Mouse (Mus musculus) CH12.LX (cell line): ENCODE data around the gene Gm20388. TPM values are rescaled to one million over a fixed set of nuclear protein-coding genes. Genes with fewer than 3 reads are reported as not detected.

Experiments
- DNase-seq: peaks from one replicate; pipeline ENCODE4 v3.0.0-alpha.2; 2013; ENCODE audit errors: extremely low read depth
- H3K27ac ChIP-seq: 2 replicates; pipeline ENCODE4 v1.5.1; 2012; ENCODE audit warnings: low read depth, mild to moderate bottlenecking, control low read depth, moderate library complexity; ENCODE audit not compliant: insufficient read depth
- H3K27me3 ChIP-seq: replicated peaks from 2 replicates; pipeline ENCODE3; 2012; ENCODE audit warnings: inconsistent platforms
- H3K36me3 ChIP-seq, 2 experiments: replicated peaks in 1 of 2; 2 replicates each; pipeline versions ENCODE3 to v1.6.1; 2012; ENCODE audit warnings: inconsistent platforms in 1 of 2, low read length in 1 of 2, mild to moderate bottlenecking in 1 of 2, mixed read lengths in 1 of 2, moderate library complexity in 1 of 2; ENCODE audit not compliant: control insufficient read depth in 1 of 2, insufficient read depth in 1 of 2
- H3K4me1 ChIP-seq, 2 experiments: 2 replicates each; pipeline ENCODE4 v1.6.1; 2012; ENCODE audit warnings: inconsistent platforms in 1 of 2, moderate library complexity in 1 of 2; ENCODE audit not compliant: insufficient read depth in 2 of 2, control insufficient read depth in 1 of 2
- H3K4me2 ChIP-seq: 2 replicates; pipeline ENCODE4 v1.6.1; 2012; ENCODE audit warnings: low read depth, mild to moderate bottlenecking, control low read depth; ENCODE audit not compliant: poor library complexity, insufficient read depth, severe bottlenecking
- H3K4me3 ChIP-seq, 3 experiments: fragments of 150-350 bp in 1 of 3; sonication (generic) in 1 of 3; replicated peaks in 1 of 3; 2 replicates each; pipeline versions ENCODE3 to v1.5.1; 2011 to 2012; ENCODE audit warnings: low read depth in 2 of 3, low read length in 2 of 3, mild to moderate bottlenecking in 2 of 3, moderate library complexity in 2 of 3, control low read depth in 1 of 3, improper control_type of control experiment in 1 of 3, inconsistent platforms in 1 of 3, mixed read lengths in 1 of 3; ENCODE audit not compliant: poor library complexity in 1 of 3
- H3K79me2 ChIP-seq: replicated peaks from 2 replicates; pipeline ENCODE4 v1.6.1; 2012; ENCODE audit warnings: mild to moderate bottlenecking, moderate library complexity; ENCODE audit not compliant: control insufficient read depth, poor library complexity, insufficient read depth, severe bottlenecking; ENCODE audit errors: extremely low read depth
- H3K9ac ChIP-seq: 2 replicates; pipeline ENCODE4 v1.6.1; 2012; ENCODE audit warnings: low read depth, mild to moderate bottlenecking, control low read depth, moderate library complexity; ENCODE audit not compliant: insufficient read depth
- H3K9me3 ChIP-seq: replicated peaks from 2 replicates; pipeline ENCODE3; 2012; ENCODE audit warnings: low read length, inconsistent platforms, mixed read lengths
- CTCF ChIP-seq, 2 experiments: IDR thresholded peaks in 1 of 2; conservative IDR thresholded peaks in 1 of 2; 2 replicates each; pipeline ENCODE4 v1.5.1; 2011 to 2012; ENCODE audit warnings: low read depth in 2 of 2, low read length in 2 of 2, improper control_type of control experiment in 1 of 2, inconsistent platforms in 1 of 2, mild to moderate bottlenecking in 1 of 2, moderate library complexity in 1 of 2
- EP300 ChIP-seq: IDR thresholded peaks from 2 replicates; pipeline ENCODE4 v1.6.1; 2011; ENCODE audit warnings: low read length, improper control_type of control experiment
- GABPA ChIP-seq: IDR thresholded peaks from 2 replicates; pipeline ENCODE4 v1.6.1; 2012; ENCODE audit warnings: low read depth, low read length, improper control_type of control experiment, inconsistent platforms; ENCODE audit not compliant: insufficient replicate concordance
- HCFC1 ChIP-seq: IDR thresholded peaks from 2 replicates; pipeline ENCODE4 v1.6.1; 2012; ENCODE audit warnings: low read depth, mild to moderate bottlenecking, inconsistent platforms, low read length, improper control_type of control experiment
- IRF4 ChIP-seq: IDR thresholded peaks from 2 replicates; pipeline ENCODE4 v1.6.1; 2014; ENCODE audit warnings: low read depth, mild to moderate bottlenecking, inconsistent platforms, low read length, improper control_type of control experiment
- MAFK ChIP-seq: IDR thresholded peaks from 2 replicates; pipeline ENCODE4 v1.6.1; 2011; ENCODE audit warnings: low read length, improper control_type of control experiment; ENCODE audit not compliant: insufficient replicate concordance
- MAX ChIP-seq: IDR thresholded peaks from 2 replicates; pipeline ENCODE4 v1.6.1; 2011; ENCODE audit warnings: low read length, improper control_type of control experiment
- MAZ ChIP-seq: IDR thresholded peaks from 2 replicates; pipeline ENCODE4 v1.6.1; 2012; ENCODE audit warnings: low read depth, mild to moderate bottlenecking, inconsistent platforms, low read length, improper control_type of control experiment, moderate library complexity
- MXI1 ChIP-seq: IDR thresholded peaks from 2 replicates; pipeline ENCODE4 v1.6.1; 2011; ENCODE audit warnings: mild to moderate bottlenecking, low read depth, low read length, improper control_type of control experiment
- NELFE ChIP-seq: IDR thresholded peaks from 2 replicates; pipeline ENCODE4 v1.6.1; 2011; ENCODE audit warnings: low read depth, low read length, improper control_type of control experiment
- PAX5 ChIP-seq: IDR thresholded peaks from 2 replicates; pipeline ENCODE4 v1.6.1; 2012; ENCODE audit warnings: low read length, inconsistent platforms, mixed read lengths
- POLR2AphosphoS2 ChIP-seq: IDR thresholded peaks from 2 replicates; pipeline ENCODE4 v1.6.1; 2011; ENCODE audit warnings: low read depth, low read length, improper control_type of control experiment
- SMC3 ChIP-seq: IDR thresholded peaks from 2 replicates; pipeline ENCODE4 v1.6.1; 2011; ENCODE audit warnings: low read depth, low read length, improper control_type of control experiment
- TBP ChIP-seq: conservative IDR thresholded peaks from 2 replicates; pipeline ENCODE4 v1.6.1; 2011; ENCODE audit warnings: low read depth, low read length, improper control_type of control experiment
- TCF12 ChIP-seq: IDR thresholded peaks from 2 replicates; pipeline ENCODE4 v1.6.1; 2014; ENCODE audit warnings: low read depth, mild to moderate bottlenecking, inconsistent platforms, low read length, improper control_type of control experiment
- USF1 ChIP-seq: IDR thresholded peaks from 2 replicates; pipeline ENCODE4 v1.6.1; 2014; ENCODE audit warnings: low read depth, mild to moderate bottlenecking, inconsistent platforms, low read length, improper control_type of control experiment
- USF2 ChIP-seq: conservative IDR thresholded peaks from 2 replicates; pipeline ENCODE4 v1.6.1; 2011; ENCODE audit warnings: low read depth, low read length, improper control_type of control experiment
- ZC3H11A ChIP-seq: IDR thresholded peaks from 2 replicates; pipeline ENCODE4 v1.6.1; 2012; ENCODE audit warnings: low read depth, mild to moderate bottlenecking, inconsistent platforms, low read length, improper control_type of control experiment
- ZMIZ1 ChIP-seq: IDR thresholded peaks from 2 replicates; pipeline ENCODE4 v1.6.1; 2012; ENCODE audit warnings: low read depth, mild to moderate bottlenecking, inconsistent platforms, low read length, improper control_type of control experiment
- dilution Hi-C: fragments of 300-500 bp; cut with MboI; formaldehyde crosslinking; loops from 2 replicates; pipeline ENCODE4 v1.14.3; 2020; ENCODE audit warnings: low sequenced_read_pairs; ENCODE audit not compliant: extremely low pct_unique_long_range_greater_than_20kb, extremely low pct_ligation_motif_present
- in situ Hi-C: fragments of 300-500 bp; cut with MboI; formaldehyde crosslinking; loops from 3 replicates; pipeline ENCODE4 v1.14.3; 2019; ENCODE audit warnings: low sequenced_read_pairs, low pct_ligation_motif_present, low pct_unique_long_range_greater_than_20kb, mixed read lengths
- polyA plus RNA-seq: library from polyadenylated mRNA; unstranded; fragments of >175 nt; gene quantifications from 2 replicates; pipeline ENCODE4 v1.2.1, GENCODE M21; 2012; ENCODE audit warnings: low read depth; ENCODE audit not compliant: insufficient read length
- total RNA-seq, 2 experiments: library from RNA; depleted of rRNA; stranded (reverse); fragments of 300-350 nt in 1 of 2; fragments of >200 nt in 1 of 2; gene quantifications; 2 replicates each; pipeline ENCODE4 v1.2.3; 2012 to 2014

The Gm20388 gene
- total and polyA plus RNA-seq, 3 experiments: 14.8 to 26.3 (median 22.2) TPM

DNA sequence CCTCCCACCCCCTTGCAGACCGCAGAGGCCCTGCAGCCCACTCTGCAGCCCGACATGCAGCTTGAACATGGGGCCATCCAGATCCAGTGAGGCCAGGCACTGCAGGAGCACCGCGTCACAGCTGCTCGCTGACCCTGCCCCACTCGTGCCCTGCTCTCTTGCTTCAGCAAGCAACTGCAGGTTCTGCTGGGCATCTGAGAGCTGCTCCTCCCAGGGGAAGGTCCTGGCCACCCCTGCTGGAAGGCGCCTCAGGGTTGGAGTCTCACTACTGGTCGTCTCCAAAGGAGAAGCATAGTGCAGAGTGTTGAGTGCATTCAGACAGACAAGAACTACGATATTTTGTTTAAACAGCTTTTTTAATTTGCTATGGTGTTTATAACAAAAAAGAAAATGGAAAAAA, 2114.9 kb downstream of the Gm20388 start:
- Histone ChIP-seq H3K4me2 (no peak overlapping the region), H3K27me3 (no peaks in the 10 kb centered on the region), H3K79me2 (no peaks in the 10 kb centered on the region), H3K27ac (no peak overlapping the region), H3K9me3 (no peaks in the 10 kb centered on the region), H3K4me3 (no peak overlapping the region), H3K4me1 (peaks cover 0 to 5% of the 10 kb centered on the region in 2 experiments; a peak in 1 of 4 replicates), H3K9ac (no peak overlapping the region), H3K36me3 (peaks cover 47 to 68% of the 10 kb centered on the region in 2 experiments)
- TF ChIP-seq MAFK (no peak), USF2 (no peak), USF1 (no peak), EP300 (no peak), MAZ (no peak), ZC3H11A (no peak), HCFC1 (no peak), TBP (no peak), PAX5 (no peak), NELFE (no peak), MAX (no peak), GABPA (no peak), CTCF (conservative IDR thresholded peaks at IDR 0.05 in 1 of 2, IDR thresholded peaks at IDR 0.05 in 1 of 2; ENCODE audit: low read depth in 2 of 2, low read length in 2 of 2) (no peak), TCF12 (no peak)
- DNase-seq: no peak
- in situ Hi-C loops (no loop called here), dilution Hi-C loops (no loop called here)

DNA sequence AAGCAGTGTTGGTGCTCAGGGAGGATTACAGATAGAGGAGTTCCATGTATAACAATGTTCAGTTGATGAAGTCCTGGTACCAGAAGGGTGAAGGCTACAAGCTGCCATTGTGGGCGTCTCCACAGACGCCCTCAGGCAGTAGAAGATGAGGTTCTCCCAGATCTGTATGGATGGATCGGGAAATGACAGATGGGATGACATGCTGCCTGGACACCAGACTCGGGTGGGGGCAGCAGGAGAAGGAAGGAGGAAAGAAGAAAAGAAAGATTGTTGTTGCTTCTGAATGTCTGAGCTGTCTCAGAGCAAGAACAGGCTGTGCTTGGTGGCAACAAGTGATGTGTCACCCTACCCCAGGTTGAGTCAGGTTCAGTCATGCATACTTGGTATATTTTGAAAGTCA, 2117.5 kb downstream of the Gm20388 start:
- TF ChIP-seq EP300 (no peak), HCFC1 (no peak), TBP (no peak), POLR2AphosphoS2 (no peak), MXI1 (no peak), IRF4 (no peak), TCF12 (no peak), SMC3 (no peak), MAFK (no peak), ZMIZ1 (no peak)
- Histone ChIP-seq H3K4me3 (no peak overlapping the region), H3K9ac (no peak overlapping the region), H3K79me2 (no peaks in the 10 kb centered on the region), H3K4me1 (peaks cover 0 to 5% of the 10 kb centered on the region in 2 experiments; a peak in 1 of 4 replicates), H3K36me3 (peaks cover 36 to 42% of the 10 kb centered on the region in 2 experiments), H3K27ac (no peak overlapping the region), H3K9me3 (no peaks in the 10 kb centered on the region), H3K27me3 (peaks cover 19% of the 10 kb centered on the region), H3K4me2 (no peak overlapping the region)
- dilution Hi-C loops (no loop called here), in situ Hi-C loops (no loop called here)
- DNase-seq: no peak
